Mouse (Mus musculus): ENCODE measurements around the gene Mrgprg.

The Mrgprg gene

GRCm38 (mm10) chr7:143766893-143767292 lies at the start of gene Mrgprg:
Gene Mrgprg, minus strand, starts transcription at chr7:143766993.
- in situ Hi-C loops (cut with MboI; ENCODE audit: unreplicated experiment in 2 of 2): loop anchor here in 1 of 2 experiments (10.0 kb wide), 2 partner anchors 282 to 612 kb away; no protein-coding TSS in a partner anchor

GRCm38 (mm10) chr7:143808909-143809308 lies 42.1 kb upstream of the Mrgprg start:
- in situ Hi-C loops (cut with MboI; ENCODE audit: unreplicated experiment in 2 of 2): loop anchor here in 1 of 2 experiments (25.0 kb wide), 1 partner anchor 1103 kb away; the partner anchor contains the start of gene LTO1

GRCm38 (mm10) chr7:143805199-143805624 lies 38.4 kb upstream of the Mrgprg start:
- in situ Hi-C loops (cut with MboI; ENCODE audit: unreplicated experiment in 2 of 2): loop anchor here in 1 of 2 experiments (25.0 kb wide), 1 partner anchor 1107 kb away; the partner anchor contains the start of gene LTO1

- in situ Hi-C loops (cut with MboI; ENCODE audit: unreplicated experiment in 2 of 2): loop anchor here in 1 of 2 experiments (25.0 kb wide), 1 partner anchor 1111 kb away; the partner anchor contains the start of gene LTO1
Measured at GRCm38 (mm10) chr7:143801195-143802065, 34.6 kb upstream of the Mrgprg start.

- in situ Hi-C loops (cut with MboI; ENCODE audit: unreplicated experiment in 2 of 2): loop anchor here in 1 of 2 experiments (25.0 kb wide), 1 partner anchor 1112 kb away; the partner anchor contains the start of gene LTO1
Measured at GRCm38 (mm10) chr7:143800770-143801169, 34.0 kb upstream of the Mrgprg start.

- in situ Hi-C loops (cut with MboI; ENCODE audit: unreplicated experiment in 2 of 2): loop anchor here (10.0 to 25.0 kb wide), 2 partner anchors 286 to 639 kb away; no protein-coding TSS in a partner anchor
Measured at GRCm38 (mm10) chr7:143798783-143799182, 32.0 kb upstream of the Mrgprg start.

- in situ Hi-C loops (cut with MboI; ENCODE audit: unreplicated experiment in 2 of 2): loop anchor here (10.0 to 25.0 kb wide), 2 partner anchors 292 to 644 kb away; no protein-coding TSS in a partner anchor
Measured at GRCm38 (mm10) chr7:143793121-143793520, 26.3 kb upstream of the Mrgprg start.

- in situ Hi-C loops (cut with MboI; ENCODE audit: unreplicated experiment in 2 of 2): loop anchor here (10.0 to 25.0 kb wide), 2 partner anchors 292 to 645 kb away; no protein-coding TSS in a partner anchor
Measured at GRCm38 (mm10) chr7:143792336-143792985, 25.7 kb upstream of the Mrgprg start.

GRCm38 (mm10) chr7:143783996-143784829 lies 17.4 kb upstream of the Mrgprg start, which contains the start of gene Mrgpre:
Gene Mrgpre, minus strand, starts transcription at chr7:143784500.
- in situ Hi-C loops (cut with MboI; ENCODE audit: unreplicated experiment in 2 of 2): loop anchor here in 1 of 2 experiments (25.0 kb wide), 1 partner anchor 653 kb away; no protein-coding TSS in a partner anchor

GRCm38 (mm10) chr7:143783378-143783995 lies 16.7 kb upstream of the Mrgprg start:
- in situ Hi-C loops (cut with MboI; ENCODE audit: unreplicated experiment in 2 of 2): loop anchor here in 1 of 2 experiments (25.0 kb wide), 1 partner anchor 654 kb away; no protein-coding TSS in a partner anchor

- in situ Hi-C loops (cut with MboI; ENCODE audit: unreplicated experiment in 2 of 2): loop anchor here in 1 of 2 experiments (25.0 kb wide), 1 partner anchor 660 kb away; no protein-coding TSS in a partner anchor
Measured at GRCm38 (mm10) chr7:143777375-143777774, 10.6 kb upstream of the Mrgprg start.

- in situ Hi-C loops (cut with MboI; ENCODE audit: unreplicated experiment in 2 of 2): loop anchor here in 1 of 2 experiments (25.0 kb wide), 1 partner anchor 661 kb away; no protein-coding TSS in a partner anchor
Measured at GRCm38 (mm10) chr7:143776137-143776536, 9.3 kb upstream of the Mrgprg start.

GRCm38 (mm10) chr7:143769461-143769860 lies 2.7 kb upstream of the Mrgprg start:
- in situ Hi-C loops (cut with MboI; ENCODE audit: unreplicated experiment in 2 of 2): loop anchor here in 1 of 2 experiments (10.0 kb wide), 2 partner anchors 285 to 615 kb away; no protein-coding TSS in a partner anchor

GRCm38 (mm10) chr7:143768267-143768666 lies 1.5 kb upstream of the Mrgprg start:
- in situ Hi-C loops (cut with MboI; ENCODE audit: unreplicated experiment in 2 of 2): loop anchor here in 1 of 2 experiments (10.0 kb wide), 2 partner anchors 283 to 613 kb away; no protein-coding TSS in a partner anchor

GRCm38 (mm10) chr7:143764876-143765530 lies 1.8 kb downstream of the Mrgprg start:
- in situ Hi-C loops (cut with MboI; ENCODE audit: unreplicated experiment in 2 of 2): loop anchor here (5.0 to 10.0 kb wide), 5 partner anchors 183 to 610 kb away; no protein-coding TSS in a partner anchor

- in situ Hi-C loops (cut with MboI; ENCODE audit: unreplicated experiment in 2 of 2): loop anchor here (5.0 to 10.0 kb wide), 5 partner anchors 181 to 609 kb away; no protein-coding TSS in a partner anchor
Measured at GRCm38 (mm10) chr7:143763794-143764193, 3.0 kb downstream of the Mrgprg start.

GRCm38 (mm10) chr7:143758956-143759355 lies 7.8 kb downstream of the Mrgprg start:
- in situ Hi-C loops (cut with MboI; ENCODE audit: unreplicated experiment in 2 of 2): no loop called here

- in situ Hi-C loops (cut with MboI; ENCODE audit: unreplicated experiment in 2 of 2): no loop called here
Measured at GRCm38 (mm10) chr7:143757696-143758095, 9.1 kb downstream of the Mrgprg start.

Data from v-Abl transformed pro-B cells (cell line).